Mouse (Mus musculus): ENCODE results near the gene Fgr.

- TF ChIP-seq CTCF (IDR thresholded peaks at IDR 0.05; ENCODE audit: low read depth, low read length), result no peak
- no peak for TF ChIP-seq POLR2AphosphoS5 (IDR thresholded peaks at IDR 0.05; ENCODE audit: insufficient replicate concordance, low read depth, low read length)
- TF ChIP-seq GATA1 (IDR thresholded peaks at IDR 0.05; ENCODE audit: borderline replicate concordance, low read length), result no peak
Observed at GRCm38 (mm10) chr4:132943088-132943487, 30.8 kb upstream of the Fgr start.

All from G1E (cell line).